Mouse (Mus musculus) urinary bladder, postnatal 4 days (tissue): ENCODE results near the gene Hk2.

Experiments
- DNase-seq, 2 experiments: peaks; one replicate each; pipeline ENCODE4 v3.0.0; 2021 to 2022; ENCODE audit warnings: low spot score in 2 of 2

Gene Hk2

GRCm38 (mm10) chr6:82774321-82774764, at the start of gene Hk2:
Hk2 (minus strand) TSS chr6:82774454.
- peak; percentile 85 to 90 for DNase-seq

GRCm38 (mm10) chr6:82821758-82822253, 47.6 kb upstream of the Hk2 start:
- DNase-seq, result no peak

- no peak for DNase-seq
These were observed 46.5 kb upstream of the Hk2 start for GRCm38 (mm10) chr6:82820716-82821115.

- no peak for DNase-seq
These were observed 40.6 kb upstream of the Hk2 start for GRCm38 (mm10) chr6:82814821-82815220.

GRCm38 (mm10) chr6:82807984-82808700, 33.9 kb upstream of the Hk2 start:
- peak in 1 of 2 experiments; percentile 63 for DNase-seq

GRCm38 (mm10) chr6:82806971-82807370, 32.7 kb upstream of the Hk2 start:
- DNase-seq, result no peak

DNA sequence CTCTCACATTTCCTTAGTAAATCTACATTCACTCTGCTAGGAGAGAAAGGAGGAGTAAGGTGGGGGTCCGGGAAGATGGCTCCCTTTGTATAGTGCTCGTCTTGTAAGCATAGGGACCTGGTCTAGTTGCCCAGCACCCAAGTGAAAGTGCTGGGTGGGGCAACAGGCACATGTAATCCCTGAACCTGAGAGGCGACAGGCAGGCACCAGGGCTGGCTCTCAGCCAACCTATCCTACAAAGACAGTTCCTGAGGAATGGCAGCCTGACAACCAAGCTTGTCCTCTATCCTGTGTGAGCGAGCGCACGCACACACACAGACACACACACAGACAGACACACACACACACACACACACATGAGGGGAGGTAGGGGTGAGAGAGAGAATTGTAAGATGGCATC, 32.2 kb upstream of the Hk2 start:
- DNase-seq, result no peak

GRCm38 (mm10) chr6:82805894-82806293, 31.6 kb upstream of the Hk2 start:
- DNase-seq, result no peak

DNA sequence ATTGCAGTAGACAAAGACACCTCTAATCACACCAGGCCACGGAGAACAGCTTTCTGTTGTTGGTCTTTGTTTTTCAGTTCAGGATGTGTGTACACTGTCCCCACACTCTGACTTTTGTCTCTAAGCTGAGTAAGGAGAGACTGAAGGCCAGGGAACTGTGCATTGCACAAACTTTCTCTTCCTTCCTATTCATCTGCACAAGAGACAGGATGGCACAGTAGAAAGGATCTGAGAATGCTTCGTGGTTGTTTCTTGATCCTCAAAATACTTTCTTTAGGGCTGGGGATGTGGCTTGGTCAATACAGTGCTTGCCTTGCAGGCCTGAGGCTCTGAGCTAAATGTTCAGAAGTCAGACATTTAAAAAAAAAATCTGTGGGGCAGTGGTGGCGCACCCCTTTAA, 30.7 kb upstream of the Hk2 start:
- no peak for DNase-seq

DNA sequence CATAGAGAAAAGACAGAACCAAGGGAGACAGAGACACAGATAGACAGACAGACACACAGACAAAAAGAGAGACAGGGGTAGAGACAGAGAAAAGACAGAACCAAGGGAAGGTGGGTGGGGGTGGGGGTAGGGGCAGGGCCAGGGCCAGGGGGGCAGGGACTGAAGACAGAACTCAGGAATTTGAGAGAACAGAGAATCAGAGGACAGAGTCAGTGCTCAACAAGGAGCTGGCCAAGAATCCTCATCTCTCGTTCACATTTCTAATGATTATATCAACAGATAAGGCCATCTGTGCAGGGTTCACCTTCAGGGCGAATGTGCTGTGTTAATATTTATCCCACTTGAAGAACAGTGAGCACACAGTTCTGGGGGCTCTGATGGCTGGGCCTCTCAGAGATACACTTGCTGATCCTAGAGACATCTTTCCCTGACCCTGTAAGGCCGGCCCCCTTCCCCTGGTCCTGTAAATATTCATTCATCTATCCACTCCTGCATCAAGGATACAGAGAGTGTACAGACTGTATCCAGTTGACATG, 24.0 kb upstream of the Hk2 start:
- no peak for DNase-seq

GRCm38 (mm10) chr6:82797300-82797839, 23.1 kb upstream of the Hk2 start:
- DNase-seq, result no peak

DNA sequence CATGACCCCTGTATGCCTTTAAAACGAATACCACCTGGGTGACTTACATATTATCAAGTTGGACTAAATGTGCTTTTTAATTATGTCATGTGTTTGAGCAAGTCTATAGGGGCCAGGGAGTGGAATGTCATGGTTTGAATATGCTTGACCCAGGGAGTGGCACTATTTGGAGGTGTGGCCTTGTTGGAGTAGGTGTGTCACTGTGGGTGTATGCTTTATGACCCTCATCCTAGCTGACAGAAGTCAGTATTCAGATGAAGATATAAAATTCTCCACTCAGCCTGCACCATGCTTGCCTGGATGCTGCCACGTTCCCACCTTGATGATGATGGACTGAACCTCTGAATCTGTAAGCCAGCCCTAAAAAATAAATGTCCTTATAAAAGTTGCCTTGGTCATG, 16.6 kb upstream of the Hk2 start:
- DNase-seq, result no peak

DNA sequence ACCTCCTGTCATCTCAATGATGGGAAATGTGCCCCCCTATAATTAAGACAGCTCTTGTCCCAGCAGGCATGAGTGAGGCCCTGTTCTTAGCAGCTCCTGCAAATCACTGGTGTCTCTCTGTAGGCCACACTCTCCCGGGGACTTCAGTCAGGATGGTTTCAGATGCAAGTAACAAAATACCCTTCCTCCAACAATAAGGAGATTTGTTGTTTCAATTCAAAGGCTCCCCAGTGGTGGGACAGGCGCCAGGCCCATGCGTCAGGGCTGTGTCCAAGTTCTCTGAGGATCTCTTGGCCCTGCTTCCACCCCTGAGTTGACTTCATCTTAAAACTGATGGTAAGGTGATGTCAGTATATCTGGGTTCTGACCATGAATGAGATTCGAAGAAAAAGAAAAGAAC, 9.7 kb upstream of the Hk2 start:
- DNase-seq, result no peak

DNA sequence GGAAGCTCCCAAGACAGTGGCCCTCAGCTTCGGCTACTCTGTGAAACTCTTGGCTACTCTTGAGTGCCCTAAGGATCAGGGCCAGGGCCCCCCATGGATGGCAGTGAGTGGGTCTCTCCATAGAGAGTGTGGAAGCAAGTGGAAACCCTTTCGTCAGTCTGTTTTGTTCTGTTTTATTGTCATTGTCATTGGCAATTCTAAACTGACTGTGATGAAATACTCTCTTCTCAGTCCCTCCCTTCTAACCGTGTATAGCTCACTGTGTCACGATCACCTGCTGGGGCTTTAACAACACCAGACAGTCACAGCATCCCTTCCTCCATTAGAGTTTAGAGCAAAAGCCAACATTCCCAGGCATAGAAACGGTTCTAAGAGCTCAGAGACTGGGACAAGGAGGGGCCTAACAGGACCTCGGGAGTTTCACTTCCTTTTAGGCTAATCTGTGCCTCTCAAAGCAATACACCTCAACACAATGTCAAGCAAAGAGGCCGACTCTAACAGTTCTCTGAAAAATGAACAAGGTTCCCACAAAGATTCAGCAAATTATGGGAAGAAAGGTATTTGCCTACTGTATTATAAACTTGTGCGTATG, 6.6 kb upstream of the Hk2 start:
- DNase-seq, result no peak

DNA sequence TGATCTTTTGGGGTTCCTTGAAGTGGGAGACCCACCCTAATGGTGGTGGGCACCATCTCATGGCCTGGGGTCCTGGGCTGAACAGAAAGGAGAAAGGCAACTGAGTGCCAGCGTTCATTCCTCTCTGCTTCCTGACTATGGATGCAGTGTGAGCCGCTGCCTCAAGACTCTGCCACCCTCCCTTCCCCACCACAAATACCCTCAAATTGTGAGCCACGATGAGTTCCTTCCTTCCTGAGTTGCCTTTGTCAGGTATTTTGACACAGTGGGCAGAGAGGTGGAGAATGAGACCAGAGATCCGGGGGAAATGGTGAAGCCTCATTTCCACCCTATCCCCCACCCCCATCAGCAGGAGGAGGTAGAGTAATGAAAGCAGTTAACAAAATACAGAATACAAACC, 6.1 kb upstream of the Hk2 start:
- DNase-seq, result no peak

- no peak for DNase-seq
These were observed 2.9 kb upstream of the Hk2 start for GRCm38 (mm10) chr6:82777124-82777654.

DNA sequence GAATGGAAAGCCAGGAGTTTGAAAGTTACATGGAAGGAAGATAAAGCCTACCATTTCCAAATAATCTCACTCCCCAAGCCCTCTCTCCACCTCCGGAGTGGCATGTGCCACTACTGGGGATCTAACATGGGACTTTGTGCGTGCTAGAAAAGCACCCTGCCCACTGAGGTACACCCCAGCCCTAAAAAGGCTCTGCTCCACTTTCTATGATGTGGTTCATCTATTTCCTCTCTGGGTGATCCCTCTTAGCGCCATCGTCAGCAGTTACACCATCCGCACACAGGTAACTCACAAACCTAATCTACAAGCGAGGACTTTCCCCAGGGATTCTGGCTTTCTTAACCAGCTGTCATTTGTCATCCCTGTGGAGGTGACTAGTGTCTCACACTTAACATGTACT, 1.1 kb upstream of the Hk2 start:
- no peak for DNase-seq

GRCm38 (mm10) chr6:82773261-82774131, 758 bp downstream of the Hk2 start:
- DNase-seq, result peak in 1 of 2 experiments; percentile 68

- no peak for DNase-seq
These were observed 1.7 kb downstream of the Hk2 start for GRCm38 (mm10) chr6:82772451-82773101.

- DNase-seq, result no peak
These were observed 2.3 kb downstream of the Hk2 start for GRCm38 (mm10) chr6:82771981-82772409.

GRCm38 (mm10) chr6:82771059-82771458, 3.2 kb downstream of the Hk2 start:
- DNase-seq, result no peak
